In genomic region chr17:87974629-87975228, GRCm38 (mm10) we compare ENCODE assay signal across 8 mouse cellular contexts. TPM values are rescaled to one million over a fixed set of nuclear protein-coding genes. Genes with fewer than 3 reads are reported as not detected.
DNase-seq lines count a peak whose midpoint lies in the region; ATAC-seq lines count a peak whose summit lies in the region.

Gene Msh6 (plus strand): TSS chr17:87975062.

- H3K4me1 ChIP-seq in hindbrain, embryonic 13.5 days (replicated peaks) = peaks cover 20% of the 10 kb centered on the region

- WGBS in hindbrain, embryonic 13.5 days = under 1% methylated on average over 56 of the region's 63 CpGs

- H3K27ac ChIP-seq in hindbrain, embryonic 13.5 days = peak within 1 kb of the TSS; percentile 93

- no peaks in the 10 kb centered on the region for H3K27me3 ChIP-seq in hindbrain, embryonic 13.5 days

- peak; percentile 98 for DNase-seq in Muller cell, postnatal 12 days (ENCODE audit: inconsistent ontology term)
- DNase-seq in cerebellum, adult 9-11 months = peak; percentile 88
- peak; percentile 76 to 81 for DNase-seq in frontal cortex, postnatal 10 days (ENCODE audit: low spot score in 2 of 2)
- peak; percentile 74 to 79 for DNase-seq in layer of hippocampus, postnatal 25 days (ENCODE audit: extremely low spot score in 1 of 2, low spot score in 1 of 2)
- peak; percentile 91 for DNase-seq in lung, postnatal 25 days (ENCODE audit: low spot score)
- DNase-seq in retina, embryonic 14.5 days (ENCODE audit: low spot score) = peak; percentile 96
- peak; percentile 96 for DNase-seq in thymus, postnatal 4 days

- peak within 1 kb of the TSS; percentile 81 for H3K4me2 ChIP-seq in hindbrain, embryonic 13.5 days

- ATAC-seq in hindbrain, embryonic 13.5 days (ENCODE audit: low FRiP score) = peak; percentile 99

- H3K9ac ChIP-seq in hindbrain, embryonic 13.5 days = peak within 1 kb of the TSS; percentile 91

- peak within 1 kb of the TSS; percentile 77 for H3K4me3 ChIP-seq in hindbrain, embryonic 13.5 days

- peaks cover 6% of the 10 kb centered on the region for H3K36me3 ChIP-seq in hindbrain, embryonic 13.5 days

- no peaks in the 10 kb centered on the region for H3K9me3 ChIP-seq in hindbrain, embryonic 13.5 days

RNA-seq across cellular contexts. Expression of gene Msh6, which starts in this region (rescaled TPM):
- 32.1 and 32.6 TPM in 2 replicates for polyA plus RNA-seq in hindbrain, embryonic 13.5 days (2015; fragmentation: Nextera tagmentation; extraction: Ambion mirVana)
- total RNA-seq in layer of hippocampus, postnatal 25 days (2021) = 10 to 100 TPM; 14.0 to 14.3 TPM

Comparison
In these comparisons a context has a peak if more than half of its experiments do, and no peak if none do; other contexts are left out.
1. Peak in every context shown above with its lines: DNase-seq, ATAC-seq, H3K4me3 ChIP-seq and H3K27ac ChIP-seq.